Mouse (Mus musculus) ovary, adult 2 months (tissue): Measurements from ENCODE around the gene Kcnk2. TPM values are rescaled to one million over a fixed set of nuclear protein-coding genes. Genes with fewer than 3 reads are reported as not detected.

ENCODE experiments used
- polyA plus RNA-seq: library from polyadenylated mRNA; depleted of rRNA; stranded (reverse); fragments of >200 nt; gene quantifications from 2 replicates; pipeline ENCODE4 v1.2.3, GENCODE M21; 2012; rRNA removed

Kcnk2 gene
- polyA plus RNA-seq = 18.6 and 20.0 TPM in 2 replicates

DNA sequence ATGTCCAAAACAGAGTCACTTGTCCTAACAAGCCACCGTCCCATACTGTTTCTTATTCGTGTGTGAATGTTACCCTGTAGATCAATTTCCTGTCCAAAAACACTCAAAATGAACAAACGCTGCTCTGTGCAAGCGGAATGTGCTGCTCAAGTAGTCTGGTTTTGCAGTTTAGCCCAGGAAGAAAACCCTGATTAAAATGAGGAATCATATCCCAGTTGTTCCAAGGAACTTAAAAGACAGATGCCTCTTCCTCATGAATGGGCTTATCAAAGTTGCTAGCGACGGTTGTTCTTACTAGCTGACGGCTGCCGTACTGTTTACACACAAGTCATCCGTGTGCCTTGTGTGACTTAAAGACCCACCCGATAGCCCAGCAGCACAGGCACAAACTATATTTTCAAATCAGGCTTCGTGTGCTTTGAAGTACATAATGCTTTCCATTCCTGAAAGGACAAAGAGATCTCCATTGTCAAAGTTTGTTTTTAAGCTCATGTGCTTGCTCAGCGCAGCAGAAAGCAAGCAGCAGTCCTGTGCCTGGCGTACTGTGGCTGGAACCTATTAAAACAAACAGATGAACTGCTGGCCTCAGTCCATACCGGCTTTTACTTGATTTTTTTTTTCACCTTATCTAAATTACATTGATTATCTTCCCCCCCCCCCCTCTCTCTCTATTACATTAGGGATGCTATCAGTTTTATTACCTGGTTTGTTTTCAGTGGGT lies at the start of gene Kcnk2:
Gene Kcnk2, minus strand, starts transcription at position 51 of the 721 bp plus-strand sequence.

